Mouse (Mus musculus): Measurements from ENCODE around the gene Olfr1511. TPM values are rescaled to one million over a fixed set of nuclear protein-coding genes. Genes with fewer than 3 reads are reported as not detected.
"Not testable (repeated sequence)": the region's sequence is repeated elsewhere in the genome, so short reads cannot be mapped to it uniquely, and the experiment has no call there.

Olfr1511 gene
- polyA plus RNA-seq (2014; fragmentation: Nextera tagmentation; extraction: Ambion mirVana), result not detected in 2 replicates

GRCm38 (mm10) chr14:52397279-52397678 is at the start of gene Olfr1511:
Gene Olfr1511 (minus strand): TSS chr14:52397379.
- Histone ChIP-seq H3K4me2 (no peak within 1 kb of the TSS), H3K4me1 (ENCODE audit: control insufficient read depth, insufficient read depth, low read length) (no peaks in the 10 kb centered on the region), H3K9ac (ENCODE audit: low read length) (no peak within 1 kb of the TSS), H3K4me3 (ENCODE audit: low read depth, low read length) (no peak within 1 kb of the TSS), H3K27ac (ENCODE audit: low read depth, low read length) (no peak within 1 kb of the TSS), H3K36me3 (ENCODE audit: control insufficient read depth, insufficient read depth, low read length) (no peaks in the 10 kb centered on the region), H3K9me3 (ENCODE audit: control insufficient read depth, low read length) (no peaks in the 10 kb centered on the region), H3K27me3 (ENCODE audit: control insufficient read depth, insufficient read depth, low read length) (no peaks in the 10 kb centered on the region)
- 80% methylated on average over 4 of the region's 4 CpGs for WGBS
- DNase-seq (ENCODE audit: low spot score, missing footprints) (no peak), ATAC-seq (ENCODE audit: low FRiP score) (no peak)

GRCm38 (mm10) chr14:52442690-52443089 is 45.5 kb upstream of the Olfr1511 start, which contains the start of gene Olfr1509:
Gene Olfr1509 (plus strand): TSS chr14:52442990.
- H3K4me1 ChIP-seq (ENCODE audit: control insufficient read depth, insufficient read depth, low read length), result no peaks in the 10 kb centered on the region
- H3K4me3 ChIP-seq (ENCODE audit: low read depth, low read length), result no peak within 1 kb of the TSS
- no peak within 1 kb of the TSS for H3K27ac ChIP-seq (ENCODE audit: low read depth, low read length)
- no peaks in the 10 kb centered on the region for H3K9me3 ChIP-seq (ENCODE audit: control insufficient read depth, low read length)
- no peak within 1 kb of the TSS for H3K4me2 ChIP-seq
- H3K27me3 ChIP-seq (ENCODE audit: control insufficient read depth, insufficient read depth, low read length), result no peaks in the 10 kb centered on the region
- H3K9ac ChIP-seq (ENCODE audit: low read length), result no peak within 1 kb of the TSS
- no peaks in the 10 kb centered on the region for H3K36me3 ChIP-seq (ENCODE audit: control insufficient read depth, insufficient read depth, low read length)
- DNase-seq (ENCODE audit: low spot score, missing footprints) (no peak), ATAC-seq (ENCODE audit: low FRiP score) (no peak)

- no peak overlapping the region for H3K27ac ChIP-seq (ENCODE audit: low read depth, low read length)
- no peak overlapping the region for H3K4me2 ChIP-seq
- no peaks in the 10 kb centered on the region for H3K4me1 ChIP-seq (ENCODE audit: control insufficient read depth, insufficient read depth, low read length)
- H3K36me3 ChIP-seq (ENCODE audit: control insufficient read depth, insufficient read depth, low read length), result no peaks in the 10 kb centered on the region
- no peaks in the 10 kb centered on the region for H3K27me3 ChIP-seq (ENCODE audit: control insufficient read depth, insufficient read depth, low read length)
- H3K4me3 ChIP-seq (ENCODE audit: low read depth, low read length), result no peak overlapping the region
- no peaks in the 10 kb centered on the region for H3K9me3 ChIP-seq (ENCODE audit: control insufficient read depth, low read length)
- ATAC-seq (ENCODE audit: low FRiP score) (no peak), DNase-seq (ENCODE audit: low spot score, missing footprints) (no peak)
- H3K9ac ChIP-seq (ENCODE audit: low read length), result no peak overlapping the region
- WGBS, result 88% methylated on average over 1 of the region's 1 CpGs
Measured at GRCm38 (mm10) chr14:52427686-52428085, 30.5 kb upstream of the Olfr1511 start.

- Histone ChIP-seq H3K9me3 (ENCODE audit: control insufficient read depth, low read length) (no peaks in the 10 kb centered on the region), H3K4me3 (ENCODE audit: low read depth, low read length) (no peak within 1 kb of the TSS), H3K27me3 (ENCODE audit: control insufficient read depth, insufficient read depth, low read length) (no peaks in the 10 kb centered on the region), H3K4me1 (ENCODE audit: control insufficient read depth, insufficient read depth, low read length) (no peaks in the 10 kb centered on the region), H3K27ac (ENCODE audit: low read depth, low read length) (no peak within 1 kb of the TSS), H3K9ac (ENCODE audit: low read length) (no peak within 1 kb of the TSS), H3K4me2 (no peak within 1 kb of the TSS), H3K36me3 (ENCODE audit: control insufficient read depth, insufficient read depth, low read length) (no peaks in the 10 kb centered on the region)
- ATAC-seq (ENCODE audit: low FRiP score) (no peak), DNase-seq (ENCODE audit: low spot score, missing footprints) (no peak)
- WGBS, result 85% methylated on average over 3 of the region's 3 CpGs
Measured at GRCm38 (mm10) chr14:52414273-52414672, 17.1 kb upstream of the Olfr1511 start, which contains the start of gene Olfr1510. Gene Olfr1510 (minus strand): TSS chr14:52414373.

GRCm38 (mm10) chr14:52410142-52410919 is 13.2 kb upstream of the Olfr1511 start:
- H3K27ac ChIP-seq (ENCODE audit: low read depth, low read length); H3K27me3 ChIP-seq (ENCODE audit: control insufficient read depth, insufficient read depth, low read length); H3K4me1 ChIP-seq (ENCODE audit: control insufficient read depth, insufficient read depth, low read length); H3K4me3 ChIP-seq (ENCODE audit: low read depth, low read length); H3K9ac ChIP-seq (ENCODE audit: low read length); H3K9me3 ChIP-seq (ENCODE audit: control insufficient read depth, low read length); H3K36me3 ChIP-seq (ENCODE audit: control insufficient read depth, insufficient read depth, low read length); H3K4me2 ChIP-seq; DNase-seq (ENCODE audit: low spot score, missing footprints): not testable (repeated sequence)
- 89% methylated on average over 7 of the region's 10 CpGs for WGBS
- ATAC-seq (ENCODE audit: low FRiP score), result peak; percentile 30; the same call in 1 of the 2 replicates

- not testable (repeated sequence) for DNase-seq (ENCODE audit: low spot score, missing footprints); H3K27ac ChIP-seq (ENCODE audit: low read depth, low read length); H3K4me3 ChIP-seq (ENCODE audit: low read depth, low read length); H3K9me3 ChIP-seq (ENCODE audit: control insufficient read depth, low read length); ATAC-seq (ENCODE audit: low FRiP score); H3K4me1 ChIP-seq (ENCODE audit: control insufficient read depth, insufficient read depth, low read length); H3K9ac ChIP-seq (ENCODE audit: low read length); H3K4me2 ChIP-seq; H3K36me3 ChIP-seq (ENCODE audit: control insufficient read depth, insufficient read depth, low read length); H3K27me3 ChIP-seq (ENCODE audit: control insufficient read depth, insufficient read depth, low read length)
- WGBS, result 90% methylated on average over 9 of the region's 9 CpGs
Measured at GRCm38 (mm10) chr14:52390084-52390848, 6.9 kb downstream of the Olfr1511 start.

- Histone ChIP-seq H3K4me3 (ENCODE audit: low read depth, low read length) (no peak within 1 kb of the TSS), H3K27ac (ENCODE audit: low read depth, low read length) (no peak within 1 kb of the TSS), H3K9me3 (ENCODE audit: control insufficient read depth, low read length) (no peaks in the 10 kb centered on the region), H3K36me3 (ENCODE audit: control insufficient read depth, insufficient read depth, low read length) (no peaks in the 10 kb centered on the region), H3K4me2 (no peak within 1 kb of the TSS), H3K9ac (ENCODE audit: low read length) (no peak within 1 kb of the TSS), H3K4me1 (ENCODE audit: control insufficient read depth, insufficient read depth, low read length) (no peaks in the 10 kb centered on the region), H3K27me3 (ENCODE audit: control insufficient read depth, insufficient read depth, low read length) (no peaks in the 10 kb centered on the region)
- ATAC-seq (ENCODE audit: low FRiP score), result no peak
- WGBS, result 79% methylated on average over 2 of the region's 2 CpGs
- DNase-seq (ENCODE audit: low spot score, missing footprints), result no peak
Measured at GRCm38 (mm10) chr14:52379068-52379467, 18.1 kb downstream of the Olfr1511 start, which contains the start of gene Olfr1512. Gene Olfr1512 (minus strand): TSS chr14:52379168.

GRCm38 (mm10) chr14:52368741-52369140 is 28.4 kb downstream of the Olfr1511 start:
- Histone ChIP-seq H3K9me3 (ENCODE audit: control insufficient read depth, low read length) (no peaks in the 10 kb centered on the region), H3K27me3 (ENCODE audit: control insufficient read depth, insufficient read depth, low read length) (no peaks in the 10 kb centered on the region), H3K27ac (ENCODE audit: low read depth, low read length) (no peak overlapping the region), H3K4me1 (ENCODE audit: control insufficient read depth, insufficient read depth, low read length) (no peaks in the 10 kb centered on the region), H3K36me3 (ENCODE audit: control insufficient read depth, insufficient read depth, low read length) (no peaks in the 10 kb centered on the region), H3K9ac (ENCODE audit: low read length) (no peak overlapping the region), H3K4me3 (ENCODE audit: low read depth, low read length) (no peak overlapping the region), H3K4me2 (no peak overlapping the region)
- 89% methylated on average over 3 of the region's 3 CpGs for WGBS
- no peak for DNase-seq (ENCODE audit: low spot score, missing footprints)
- no peak for ATAC-seq (ENCODE audit: low FRiP score)

- no peak for DNase-seq (ENCODE audit: low spot score, missing footprints)
- Histone ChIP-seq H3K9me3 (ENCODE audit: control insufficient read depth, low read length) (no peaks in the 10 kb centered on the region), H3K9ac (ENCODE audit: low read length) (no peak within 1 kb of the TSS), H3K27ac (ENCODE audit: low read depth, low read length) (no peak within 1 kb of the TSS), H3K4me1 (ENCODE audit: control insufficient read depth, insufficient read depth, low read length) (no peaks in the 10 kb centered on the region), H3K27me3 (ENCODE audit: control insufficient read depth, insufficient read depth, low read length) (no peaks in the 10 kb centered on the region), H3K4me3 (ENCODE audit: low read depth, low read length) (no peak within 1 kb of the TSS), H3K36me3 (ENCODE audit: control insufficient read depth, insufficient read depth, low read length) (no peaks in the 10 kb centered on the region), H3K4me2 (no peak within 1 kb of the TSS)
- WGBS, result 81% methylated on average over 4 of the region's 4 CpGs
- no peak for ATAC-seq (ENCODE audit: low FRiP score)
Measured at GRCm38 (mm10) chr14:52356308-52356707, 40.9 kb downstream of the Olfr1511 start, which contains the start of gene Olfr1513. Gene Olfr1513 (minus strand): TSS chr14:52356408.

All from midbrain, embryonic 11.5 days (tissue).